Mouse (Mus musculus) midbrain, embryonic 12.5 days (tissue): ENCODE data around the gene Yeats4. TPM values are rescaled to one million over a fixed set of nuclear protein-coding genes. Genes with fewer than 3 reads are reported as not detected.

Experiments used
- ATAC-seq: fragments of 200-750 bp; cut with Nextera tagmentation; 2 replicates; pipeline ENCODE4 v1.8.0; 2017; ENCODE audit warnings: low read depth, moderate TSS enrichment, moderate library complexity; ENCODE audit not compliant: low FRiP score
- H3K27ac ChIP-seq: fragments of 300-500 bp; sonication (generic); replicated peaks from 2 replicates; pipeline ENCODE4 v1.5.1; 2016; ENCODE audit warnings: mild to moderate bottlenecking
- H3K27me3 ChIP-seq: fragments of 300-500 bp; sonication (generic); 2 replicates; pipeline ENCODE4 v1.6.1; 2016; ENCODE audit warnings: mild to moderate bottlenecking
- H3K36me3 ChIP-seq: fragments of 300-500 bp; sonication (generic); 2 replicates; pipeline ENCODE4 v1.6.1; 2016
- H3K4me1 ChIP-seq: fragments of 300-500 bp; sonication (generic); 2 replicates; pipeline ENCODE4 v1.6.1; 2016
- H3K4me2 ChIP-seq: fragments of 300-500 bp; sonication (generic); replicated peaks from 2 replicates; pipeline ENCODE4 v1.6.1; 2016; ENCODE audit warnings: mild to moderate bottlenecking, moderate library complexity
- H3K4me3 ChIP-seq: fragments of 300-500 bp; sonication (generic); 2 replicates; pipeline ENCODE4 v1.5.1; 2016; ENCODE audit warnings: mild to moderate bottlenecking
- H3K9ac ChIP-seq: fragments of 300-500 bp; sonication (generic); replicated peaks from 2 replicates; pipeline ENCODE4 v1.6.1; 2016; ENCODE audit warnings: mild to moderate bottlenecking, moderate library complexity
- H3K9me3 ChIP-seq: fragments of 300-500 bp; sonication (generic); 2 replicates; pipeline ENCODE4 v1.6.1; 2016; ENCODE audit warnings: mild to moderate bottlenecking
- WGBS: fragments of 180-500 bp; shearing (Covaris S2); methylation state at CpG from one replicate; pipeline ENCODE4 v1.1.7; 2016; 5-methylcytosine and 5-hydroxymethylcytosine counted together
- polyA plus RNA-seq: library from polyadenylated mRNA; unstranded; fragments of >200 nt; fragmentation: Nextera tagmentation; extraction: Ambion mirVana; gene quantifications from 2 replicates; pipeline ENCODE4 v1.2.1, GENCODE M21; 2016

Gene Yeats4
- 147 and 162 TPM in 2 replicates for polyA plus RNA-seq

DNA sequence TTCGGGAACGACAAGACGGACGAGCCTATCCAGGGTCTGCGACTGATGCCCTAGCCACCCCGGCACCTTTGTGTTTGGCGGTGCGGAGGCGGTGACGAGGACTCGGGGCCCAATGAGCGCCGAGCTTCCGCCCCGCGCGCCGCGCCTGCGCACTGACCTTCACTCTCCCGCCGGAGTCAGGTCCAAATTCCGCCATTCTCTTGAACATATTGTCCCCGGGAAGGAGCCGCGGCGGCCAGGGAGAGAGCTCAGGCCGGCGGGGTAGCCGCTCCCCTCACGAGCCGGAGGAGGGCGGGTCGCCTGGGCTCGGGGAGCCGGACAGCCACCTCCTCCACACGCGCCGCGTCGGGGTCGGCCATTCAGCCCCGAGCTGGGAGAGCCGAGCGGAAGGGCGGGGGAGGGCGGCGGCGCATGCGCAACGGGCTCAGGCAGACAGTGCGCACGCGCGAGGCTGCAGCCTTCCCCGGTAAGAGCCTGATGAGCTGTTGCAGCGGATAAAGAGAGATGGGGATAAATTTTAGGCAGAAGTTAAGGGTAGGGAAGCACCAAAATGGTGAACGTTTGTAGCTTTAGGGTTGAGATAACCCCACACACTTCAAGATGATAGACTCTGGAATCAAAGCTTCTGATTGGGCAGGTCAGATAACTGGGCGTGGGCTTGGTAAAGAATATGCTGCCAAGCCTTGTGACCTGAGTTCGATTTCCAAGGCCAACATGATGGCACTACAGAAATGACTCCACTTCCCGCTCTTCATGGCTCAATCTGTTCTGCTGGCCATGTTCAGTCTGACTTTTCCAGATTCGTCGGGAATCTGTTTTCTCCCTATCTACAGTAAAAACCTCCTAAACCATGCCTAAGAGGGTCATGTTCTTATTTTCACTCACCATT, at the start of gene Yeats4:
Gene Yeats4 (minus strand): TSS at position 406 of the 889 bp plus-strand sequence.
- peaks cover 28% of the 10 kb centered on the region for H3K36me3 ChIP-seq
- no peaks in the 10 kb centered on the region for H3K9me3 ChIP-seq
- peak; percentile 95 for ATAC-seq
- H3K4me3 ChIP-seq: peak within 1 kb of the TSS; percentile 65
- no peaks in the 10 kb centered on the region for H3K27me3 ChIP-seq
- H3K27ac ChIP-seq: peak within 1 kb of the TSS; percentile 96
- 2% methylated on average over 63 of the region's 63 CpGs for WGBS
- peak within 1 kb of the TSS; percentile 88 for H3K9ac ChIP-seq
- peaks cover 23% of the 10 kb centered on the region for H3K4me1 ChIP-seq
- H3K4me2 ChIP-seq: peak within 1 kb of the TSS; percentile 66

- no peak for ATAC-seq
- Histone ChIP-seq H3K4me2 (no peak overlapping the region), H3K27me3 (no peaks in the 10 kb centered on the region), H3K4me3 (no peak overlapping the region), H3K4me1 (no peaks in the 10 kb centered on the region), H3K36me3 (no peaks in the 10 kb centered on the region), H3K9ac (no peak overlapping the region), H3K27ac (no peak overlapping the region), H3K9me3 (no peaks in the 10 kb centered on the region)
These were observed 47.7 kb upstream of the Yeats4 start for GRCm38 (mm10) chr10:117272023-117272422.

GRCm38 (mm10) chr10:117259870-117260269, 35.6 kb upstream of the Yeats4 start:
- Histone ChIP-seq H3K4me2 (no peak overlapping the region), H3K27me3 (no peaks in the 10 kb centered on the region), H3K36me3 (no peaks in the 10 kb centered on the region), H3K27ac (0 out of 2 replicates have a peak overlapping the region, but pooled peaks have one; percentile 42), H3K4me1 (no peaks in the 10 kb centered on the region; the same call in 1 of the 2 replicates), H3K9me3 (peaks cover 9% of the 10 kb centered on the region; the same call in 1 of the 2 replicates), H3K9ac (no peak overlapping the region), H3K4me3 (no peak overlapping the region)
- peak; percentile 58; the same call in 1 of the 2 replicates for ATAC-seq

DNA sequence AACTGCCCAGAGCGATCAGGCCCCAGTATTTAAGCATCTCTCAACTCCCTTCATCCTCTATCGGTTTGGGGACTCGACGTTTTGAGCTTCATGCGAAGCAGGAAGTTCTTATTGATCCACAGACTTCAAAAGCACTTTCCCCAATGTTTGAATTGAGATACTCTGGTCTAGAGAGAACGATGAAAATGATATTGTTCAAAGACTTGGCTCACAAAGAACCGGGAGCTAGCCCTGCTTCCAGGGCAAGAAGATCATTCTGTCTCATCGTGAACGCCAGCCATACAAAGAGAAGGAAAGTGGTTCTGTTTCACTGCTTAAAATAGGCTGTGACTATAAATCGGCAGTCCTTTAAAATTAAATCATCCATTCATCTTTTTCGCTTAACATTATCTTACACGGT, 14.3 kb upstream of the Yeats4 start, which contains the start of gene 9530003J23Rik:
Gene 9530003J23Rik (minus strand): TSS at position 101 of the 400 bp plus-strand sequence.
- Histone ChIP-seq H3K4me1 (no peaks in the 10 kb centered on the region), H3K4me2 (no peak within 1 kb of the TSS), H3K27me3 (no peaks in the 10 kb centered on the region), H3K4me3 (no peak within 1 kb of the TSS), H3K27ac (no peak within 1 kb of the TSS), H3K9ac (no peak within 1 kb of the TSS), H3K9me3 (no peaks in the 10 kb centered on the region), H3K36me3 (no peaks in the 10 kb centered on the region)
- no peak for ATAC-seq
- WGBS: 90% methylated on average over 12 of the region's 12 CpGs

DNA sequence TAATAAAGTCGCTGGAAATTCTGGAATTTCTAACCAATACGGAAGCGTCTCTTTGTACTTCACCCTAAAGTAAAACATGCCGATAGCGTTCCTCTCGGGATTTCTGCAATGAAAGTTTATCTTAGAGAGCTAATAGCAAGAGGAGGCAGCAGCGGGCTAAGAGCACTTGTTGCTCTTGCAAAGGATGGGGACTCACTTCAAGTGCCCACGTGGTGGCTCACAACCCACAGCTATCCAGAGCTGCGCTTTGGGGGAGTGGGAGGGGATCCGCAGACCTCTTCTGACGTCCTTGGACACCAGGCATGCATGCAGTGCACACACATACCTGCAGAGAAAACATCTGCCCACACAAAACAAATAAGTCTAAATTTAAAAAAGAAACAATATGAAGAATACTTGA, 11.6 kb upstream of the Yeats4 start:
- WGBS: 65% methylated on average over 11 of the region's 11 CpGs
- H3K4me2 ChIP-seq: no peak overlapping the region
- H3K4me3 ChIP-seq: no peak overlapping the region
- no peak overlapping the region for H3K9ac ChIP-seq
- no peaks in the 10 kb centered on the region for H3K27me3 ChIP-seq
- no peaks in the 10 kb centered on the region for H3K4me1 ChIP-seq
- no peak overlapping the region for H3K27ac ChIP-seq
- no peaks in the 10 kb centered on the region for H3K36me3 ChIP-seq
- ATAC-seq: no peak
- no peaks in the 10 kb centered on the region for H3K9me3 ChIP-seq

DNA sequence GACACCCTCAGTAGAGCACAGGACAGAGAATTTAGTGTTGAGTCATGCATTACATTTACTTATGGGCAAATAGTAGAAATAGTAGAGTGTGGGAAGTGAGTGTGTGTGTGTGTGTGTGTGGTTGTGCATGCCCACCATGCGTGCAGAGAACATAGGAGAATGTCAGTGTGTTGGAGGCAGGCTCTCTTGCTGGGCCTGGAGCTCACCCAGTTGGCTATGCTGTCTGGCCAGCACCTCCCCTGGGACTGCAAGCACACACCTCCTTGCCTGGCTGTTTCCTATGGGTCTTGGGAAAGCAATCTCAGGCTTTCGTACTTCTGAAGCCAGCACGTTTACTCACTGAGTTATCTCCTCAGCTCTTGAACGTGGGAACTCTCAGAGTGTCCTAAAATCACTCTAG, 10.5 kb upstream of the Yeats4 start:
- WGBS: 68% methylated on average over 4 of the region's 4 CpGs
- no peak for ATAC-seq
- no peak overlapping the region for H3K4me3 ChIP-seq
- no peak overlapping the region for H3K27ac ChIP-seq
- no peaks in the 10 kb centered on the region for H3K9me3 ChIP-seq
- no peaks in the 10 kb centered on the region for H3K36me3 ChIP-seq
- no peaks in the 10 kb centered on the region for H3K27me3 ChIP-seq
- H3K4me2 ChIP-seq: no peak overlapping the region
- H3K9ac ChIP-seq: no peak overlapping the region
- H3K4me1 ChIP-seq: no peaks in the 10 kb centered on the region

GRCm38 (mm10) chr10:117229826-117230225, 5.5 kb upstream of the Yeats4 start:
- no peak overlapping the region for H3K4me2 ChIP-seq
- H3K4me3 ChIP-seq: no peak overlapping the region
- no peaks in the 10 kb centered on the region for H3K36me3 ChIP-seq
- no peak overlapping the region for H3K27ac ChIP-seq
- no peak for ATAC-seq
- H3K4me1 ChIP-seq: peaks cover 3% of the 10 kb centered on the region
- no peak overlapping the region for H3K9ac ChIP-seq
- WGBS: 71% methylated on average over 16 of the region's 16 CpGs
- H3K27me3 ChIP-seq: no peaks in the 10 kb centered on the region
- no peaks in the 10 kb centered on the region for H3K9me3 ChIP-seq

GRCm38 (mm10) chr10:117226002-117226401, 1.7 kb upstream of the Yeats4 start:
- no peaks in the 10 kb centered on the region for H3K27me3 ChIP-seq
- no peak overlapping the region for H3K9ac ChIP-seq
- H3K27ac ChIP-seq: no peak overlapping the region
- H3K4me3 ChIP-seq: no peak overlapping the region
- H3K4me2 ChIP-seq: no peak overlapping the region
- 87% methylated on average over 3 of the region's 3 CpGs for WGBS
- H3K36me3 ChIP-seq: peaks cover 11% of the 10 kb centered on the region
- no peaks in the 10 kb centered on the region for H3K9me3 ChIP-seq
- H3K4me1 ChIP-seq: peaks cover 23% of the 10 kb centered on the region
- no peak for ATAC-seq

DNA sequence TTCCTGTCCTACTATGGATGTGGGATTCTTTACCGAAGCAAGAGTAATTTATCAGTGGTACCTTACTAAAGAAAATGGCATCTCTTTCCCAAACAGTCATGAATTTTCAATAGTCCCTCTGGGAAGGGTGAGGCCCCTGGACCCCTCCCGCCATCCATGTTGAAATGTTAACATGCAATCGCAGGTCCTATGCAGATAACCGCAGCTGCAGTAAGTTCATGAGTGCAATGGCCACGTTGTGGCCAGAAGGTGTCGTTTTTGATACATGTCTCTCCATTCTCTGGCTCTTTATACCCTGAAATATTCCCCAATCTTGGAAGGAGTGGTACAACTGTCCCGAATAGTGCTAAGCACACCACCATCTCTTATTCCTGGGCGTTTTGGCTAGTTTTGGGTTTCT, 787 bp upstream of the Yeats4 start:
- Histone ChIP-seq H3K9ac (peak overlapping the region; percentile 88; the same call in 1 of the 2 replicates), H3K9me3 (no peaks in the 10 kb centered on the region), H3K4me2 (peak overlapping the region; percentile 66), H3K36me3 (peaks cover 20% of the 10 kb centered on the region), H3K4me3 (peak overlapping the region; percentile 65), H3K27me3 (no peaks in the 10 kb centered on the region), H3K4me1 (peaks cover 23% of the 10 kb centered on the region), H3K27ac (no peak overlapping the region)
- ATAC-seq: no peak
- 60% methylated on average over 8 of the region's 8 CpGs for WGBS

DNA sequence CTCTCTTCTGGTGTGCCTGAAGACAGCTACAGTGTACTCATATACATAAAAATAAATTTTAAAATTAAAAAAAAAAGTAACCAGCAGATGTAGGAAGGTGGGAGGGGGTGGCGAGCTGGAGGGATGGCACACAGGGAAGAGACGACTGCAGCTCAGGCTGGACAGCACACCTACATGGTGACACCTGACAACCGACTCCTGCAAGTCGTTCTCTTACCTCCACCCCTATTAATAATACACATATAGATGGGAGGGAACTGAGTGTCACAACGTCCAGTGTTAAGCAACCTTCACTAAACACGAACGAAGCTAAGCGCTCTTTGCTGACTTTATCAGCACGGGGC, 577 bp downstream of the Yeats4 start:
- H3K4me3 ChIP-seq: peak overlapping the region; percentile 65
- no peaks in the 10 kb centered on the region for H3K9me3 ChIP-seq
- ATAC-seq: no peak; the same call in 1 of the 2 replicates
- H3K4me1 ChIP-seq: peaks cover 23% of the 10 kb centered on the region
- H3K27me3 ChIP-seq: no peaks in the 10 kb centered on the region
- WGBS: 2% methylated on average over 9 of the region's 9 CpGs
- peaks cover 30% of the 10 kb centered on the region for H3K36me3 ChIP-seq
- peak overlapping the region; percentile 66 for H3K4me2 ChIP-seq
- peak overlapping the region; percentile 88 for H3K9ac ChIP-seq
- peak overlapping the region; percentile 96 for H3K27ac ChIP-seq

DNA sequence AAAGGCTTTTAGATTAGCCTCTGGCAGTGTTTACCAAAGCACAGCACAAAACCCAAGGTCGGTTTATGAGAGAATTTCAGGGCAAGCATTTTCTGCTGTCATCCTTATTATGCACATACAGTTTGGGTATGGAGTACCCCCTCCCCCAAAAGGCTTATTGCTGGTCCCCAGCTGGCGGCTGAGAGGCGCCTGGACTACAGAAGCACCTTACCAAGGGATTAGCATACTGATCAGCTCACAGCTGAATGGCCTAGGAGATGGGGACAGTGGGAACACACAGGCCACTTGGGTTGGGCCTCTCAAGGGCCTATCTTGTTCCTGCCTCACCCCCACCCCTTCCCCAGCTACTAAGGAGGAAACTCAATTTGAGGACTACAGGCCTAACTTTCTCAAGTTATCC, 1.5 kb downstream of the Yeats4 start:
- H3K9ac ChIP-seq: peak overlapping the region; percentile 88
- H3K4me3 ChIP-seq: peak overlapping the region; percentile 65
- WGBS: 14% methylated on average over 3 of the region's 3 CpGs
- ATAC-seq: peak; percentile 79
- no peaks in the 10 kb centered on the region for H3K9me3 ChIP-seq
- no peaks in the 10 kb centered on the region for H3K27me3 ChIP-seq
- H3K4me1 ChIP-seq: peaks cover 23% of the 10 kb centered on the region
- H3K36me3 ChIP-seq: peaks cover 39% of the 10 kb centered on the region
- H3K4me2 ChIP-seq: peak overlapping the region; percentile 66
- H3K27ac ChIP-seq: peak overlapping the region; percentile 96

DNA sequence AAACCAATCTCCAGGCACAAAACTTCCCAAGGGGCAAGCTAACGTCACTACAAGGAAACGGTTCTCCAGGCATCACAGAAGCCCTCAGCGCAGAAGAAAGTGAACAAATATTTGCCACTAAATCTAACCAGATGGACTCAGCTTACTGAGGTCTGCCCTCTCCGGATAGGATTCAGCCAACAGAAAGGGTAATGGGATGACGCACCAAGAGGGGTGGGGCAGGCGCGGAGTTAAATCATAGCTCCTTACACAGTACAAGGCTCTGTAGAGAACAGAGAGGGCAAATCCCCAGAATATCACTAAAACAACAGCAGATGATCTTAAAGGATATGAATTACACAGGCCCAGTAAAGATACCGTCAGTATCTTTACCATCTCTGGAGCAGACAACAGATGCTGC, 6.0 kb downstream of the Yeats4 start:
- Histone ChIP-seq H3K36me3 (peaks cover 82% of the 10 kb centered on the region), H3K4me1 (peaks cover 15% of the 10 kb centered on the region), H3K27me3 (no peaks in the 10 kb centered on the region), H3K9ac (no peak overlapping the region), H3K4me3 (no peak overlapping the region), H3K27ac (no peak overlapping the region), H3K9me3 (no peaks in the 10 kb centered on the region), H3K4me2 (no peak overlapping the region)
- ATAC-seq: no peak
- 94% methylated on average over 8 of the region's 8 CpGs for WGBS
